Mouse (Mus musculus) testis, adult 2 months (tissue): ENCODE data around the gene Cep295nl.

ENCODE experiments used
- CTCF ChIP-seq: fragments of 200-500 bp; IDR thresholded peaks from 2 replicates; pipeline ENCODE4 v1.5.1; 2012; ENCODE audit warnings: low read depth, mild to moderate bottlenecking, inconsistent platforms, low read length, moderate library complexity; ENCODE audit not compliant: control insufficient read depth, insufficient read depth, insufficient replicate concordance
- POLR2A ChIP-seq: fragments of 200-500 bp; IDR thresholded peaks from 2 replicates; pipeline ENCODE4 v1.6.1; 2012; ENCODE audit warnings: low read depth, mild to moderate bottlenecking, inconsistent platforms, low read length, moderate library complexity; ENCODE audit not compliant: control insufficient read depth

DNA sequence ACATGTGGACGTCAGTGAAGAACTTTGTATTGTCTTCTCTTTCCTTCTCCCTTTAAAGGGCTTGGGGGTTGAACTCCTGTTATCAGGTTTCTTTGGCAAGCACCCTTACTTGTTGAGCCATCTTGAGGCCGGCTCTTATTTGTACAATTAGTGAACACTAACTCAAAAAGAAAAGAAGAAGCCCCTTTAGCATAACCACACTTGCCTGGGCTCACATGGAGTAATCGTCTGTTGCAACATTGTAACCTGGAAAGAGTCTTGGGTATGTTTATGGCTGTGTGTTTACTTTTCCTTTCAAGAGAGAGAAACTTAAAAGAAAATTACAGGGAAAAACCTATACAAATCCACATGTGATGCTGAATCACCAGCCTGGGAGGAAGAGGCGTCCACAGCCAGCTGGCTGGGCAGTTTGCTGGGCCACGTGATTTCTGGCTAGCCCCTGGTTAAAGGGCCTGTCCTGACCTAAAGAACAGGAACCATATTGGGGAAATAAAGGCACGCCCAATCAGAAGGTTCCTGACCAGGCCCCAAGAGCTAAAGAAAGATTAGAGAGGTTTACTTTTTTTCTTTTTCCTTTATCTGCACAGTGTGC lies 30.1 kb downstream of the Cep295nl start:
- TF ChIP-seq POLR2A, result no peak
- TF ChIP-seq CTCF, result no peak
